Mouse (Mus musculus): ENCODE data around the gene Shd.

Gene Shd

GRCm38 (mm10) chr17:55958918-55959728, 11.1 kb upstream of the Shd start, which contains the start of gene Yju2:
TSS of gene Yju2 (plus strand) at chr17:55959099.
- peak; percentile 98 for DNase-seq (ENCODE audit: low spot score)

GRCm38 (mm10) chr17:55959946-55960740, 10.1 kb upstream of the Shd start:
- no peak for DNase-seq (ENCODE audit: low spot score)

GRCm38 (mm10) chr17:55960791-55961190, 9.5 kb upstream of the Shd start:
- DNase-seq (ENCODE audit: low spot score) = no peak

GRCm38 (mm10) chr17:55961631-55962030, 8.6 kb upstream of the Shd start:
- no peak for DNase-seq (ENCODE audit: low spot score)

- DNase-seq (ENCODE audit: low spot score) = no peak
Observed at GRCm38 (mm10) chr17:55963171-55963570, 7.1 kb upstream of the Shd start.

- no peak for DNase-seq (ENCODE audit: low spot score)
Observed at GRCm38 (mm10) chr17:55964496-55964895, 5.8 kb upstream of the Shd start.

GRCm38 (mm10) chr17:55964996-55965395, 5.3 kb upstream of the Shd start:
- DNase-seq (ENCODE audit: low spot score) = no peak

- no peak for DNase-seq (ENCODE audit: low spot score)
Observed at GRCm38 (mm10) chr17:55967186-55967585, 3.1 kb upstream of the Shd start.

GRCm38 (mm10) chr17:55968210-55968609, 2.1 kb upstream of the Shd start:
- no peak for DNase-seq (ENCODE audit: low spot score)

GRCm38 (mm10) chr17:55969560-55969959, 707 bp upstream of the Shd start:
- DNase-seq (ENCODE audit: low spot score) = peak; percentile 71

- DNase-seq (ENCODE audit: low spot score) = no peak
Observed at GRCm38 (mm10) chr17:55971453-55971852, 1.2 kb downstream of the Shd start.

GRCm38 (mm10) chr17:55976255-55976862, 6.1 kb downstream of the Shd start:
- peak; percentile 78 for DNase-seq (ENCODE audit: low spot score)

- DNase-seq (ENCODE audit: low spot score) = no peak
Observed at GRCm38 (mm10) chr17:55977301-55977700, 7.0 kb downstream of the Shd start.

- DNase-seq (ENCODE audit: low spot score) = peak; percentile 90
Observed at GRCm38 (mm10) chr17:55986030-55986961, 16.0 kb downstream of the Shd start, which contains the start of gene Fsd1. TSS of gene Fsd1 (plus strand) at chr17:55986509.

- no peak for DNase-seq (ENCODE audit: low spot score)
Observed at GRCm38 (mm10) chr17:55990278-55990898, 20.1 kb downstream of the Shd start.

GRCm38 (mm10) chr17:55996007-55996406, 25.7 kb downstream of the Shd start:
- no peak for DNase-seq (ENCODE audit: low spot score)

GRCm38 (mm10) chr17:55999794-56000499, 29.7 kb downstream of the Shd start:
- DNase-seq (ENCODE audit: low spot score) = peak; percentile 43

GRCm38 (mm10) chr17:56003000-56003399, 32.7 kb downstream of the Shd start:
- no peak for DNase-seq (ENCODE audit: low spot score)

GRCm38 (mm10) chr17:56005415-56006061, 35.3 kb downstream of the Shd start, which contains the start of the genes Stap2 and Mpnd:
TSS of gene Stap2 (minus strand) at chr17:56005584.
TSS of gene Mpnd (plus strand) at chr17:56005711.
- DNase-seq (ENCODE audit: low spot score) = peak; percentile 76

- DNase-seq (ENCODE audit: low spot score) = no peak
Observed at GRCm38 (mm10) chr17:56006956-56007355, 36.7 kb downstream of the Shd start.
